Mouse (Mus musculus) heart, postnatal 0 days (tissue): ENCODE results near the gene Lingo3.

Experiments used
- CTCF ChIP-seq: IDR thresholded peaks from 2 replicates; pipeline ENCODE4 v1.5.1; 2016; ENCODE audit warnings: antibody characterized with exemption, control low read depth, low read depth
- EP300 ChIP-seq: IDR thresholded peaks from 2 replicates; pipeline ENCODE4 v1.6.1; 2016; ENCODE audit warnings: antibody characterized with exemption, low read depth

DNA sequence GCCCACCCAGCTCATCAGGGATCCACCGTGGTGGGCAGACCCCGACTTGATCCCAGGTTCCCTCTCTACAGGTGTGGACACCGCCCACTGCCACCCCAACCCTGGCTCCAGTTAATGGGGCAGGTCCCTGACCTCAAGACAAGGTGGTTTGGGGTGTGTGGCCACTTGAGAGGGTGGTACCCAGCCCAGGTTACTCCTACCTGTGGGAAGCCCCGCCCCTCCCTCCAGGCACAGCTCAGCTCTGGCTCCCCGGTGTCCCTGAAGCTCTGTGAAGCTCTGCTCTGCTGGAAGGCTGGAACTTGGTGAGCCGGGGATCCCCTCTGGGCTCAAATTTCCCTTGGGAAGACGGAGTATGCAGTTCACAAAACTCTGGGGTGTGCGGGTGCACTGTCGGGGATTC is 27.7 kb upstream of the Lingo3 start, which contains the start of gene Tmprss9:
- TF ChIP-seq CTCF, result no peak
- TF ChIP-seq EP300, result no peak
